Mouse (Mus musculus) MN1 (cell line): Measurements from ENCODE around the gene Cntn5.

Experiments
- DNase-seq: peaks from one replicate; pipeline ENCODE4 v3.0.0-alpha.2; 2016; ENCODE audit warnings: low spot score

Cntn5 gene

DNA sequence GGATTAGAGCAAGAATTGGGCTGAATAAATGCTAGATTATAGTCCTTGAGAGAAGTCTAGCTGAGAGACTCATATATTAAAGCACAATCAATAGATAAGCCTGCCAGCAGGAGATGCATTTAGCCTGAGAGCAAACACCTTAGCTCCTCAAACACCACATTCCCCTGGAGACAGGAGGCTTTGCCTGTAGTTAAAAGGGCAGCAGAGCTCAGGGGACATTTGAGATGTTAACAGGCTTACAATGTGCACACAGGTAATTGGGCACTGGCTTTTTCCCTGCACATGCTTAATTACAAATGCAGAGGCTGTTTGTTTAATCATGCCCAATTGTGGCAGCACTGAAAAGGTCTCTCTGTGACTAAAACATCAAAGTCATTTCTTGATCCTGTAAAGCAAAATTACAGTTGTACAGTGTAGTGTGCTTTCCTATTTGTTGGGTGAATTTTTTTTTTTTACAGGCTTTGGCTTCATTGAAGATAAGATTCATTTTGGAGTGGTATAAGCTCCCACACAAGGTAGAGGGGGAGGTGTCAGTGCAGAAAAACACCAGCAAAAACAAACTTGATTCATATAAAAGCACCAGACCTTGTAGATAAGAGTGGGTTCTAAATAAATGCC, 457.2 kb downstream of the Cntn5 start:
- DNase-seq, result no peak

DNA sequence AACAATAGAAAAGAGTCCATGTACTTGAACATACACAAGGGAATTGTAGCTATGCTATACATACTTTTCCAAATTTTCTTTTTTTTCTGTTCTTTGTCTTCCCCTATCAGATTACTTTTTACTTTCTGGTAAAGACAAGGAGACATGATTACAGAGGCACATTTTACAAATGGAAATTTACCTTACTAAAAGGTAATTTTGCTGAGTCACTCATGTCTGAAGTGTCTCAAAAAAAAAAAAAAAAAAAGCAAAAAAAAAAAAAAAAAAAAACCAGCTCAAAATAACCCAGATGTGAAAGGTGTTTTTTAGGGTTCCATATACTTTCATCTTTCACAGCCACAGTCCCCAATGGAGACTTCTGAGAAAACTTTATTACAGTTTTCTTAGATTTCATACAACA, 492.5 kb downstream of the Cntn5 start:
- no peak for DNase-seq

DNA sequence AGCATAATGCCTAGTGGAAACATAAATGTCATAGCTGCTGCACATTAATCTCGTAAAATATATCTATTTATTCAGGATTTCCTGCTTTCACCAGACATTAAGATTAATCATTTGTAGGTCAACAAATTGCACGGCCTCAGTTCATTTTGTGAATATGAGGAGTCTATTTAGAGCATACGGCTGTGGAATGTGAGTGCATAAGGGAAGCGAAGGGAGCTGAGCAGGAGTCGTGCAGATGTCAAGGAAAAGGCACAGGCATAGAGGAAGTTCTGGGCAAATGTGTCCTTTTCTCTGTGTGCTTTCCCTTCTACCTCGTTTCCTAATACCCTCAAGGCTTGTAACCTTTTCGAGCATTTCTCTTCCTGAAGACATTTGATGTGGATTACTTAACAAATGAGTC, 504.5 kb downstream of the Cntn5 start:
- DNase-seq, result no peak

DNA sequence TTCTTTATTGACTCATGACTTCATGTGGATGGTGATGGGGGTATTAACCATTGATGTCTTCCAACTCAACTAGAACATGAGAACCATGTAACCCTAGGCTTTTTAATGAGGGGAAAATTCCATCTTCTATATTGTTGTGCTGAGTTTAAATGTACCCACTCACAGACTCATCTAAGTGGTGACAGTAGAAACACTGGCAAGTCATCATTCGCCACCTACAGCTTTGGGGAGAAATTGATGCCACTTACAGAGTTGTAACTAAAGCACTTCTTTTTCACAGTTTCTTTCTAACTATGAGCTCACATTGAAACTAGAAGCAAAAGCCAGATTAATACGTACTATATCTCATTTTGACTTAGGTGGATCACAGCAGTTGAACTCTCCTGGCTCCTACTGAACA, 514.7 kb downstream of the Cntn5 start:
- DNase-seq, result no peak

DNA sequence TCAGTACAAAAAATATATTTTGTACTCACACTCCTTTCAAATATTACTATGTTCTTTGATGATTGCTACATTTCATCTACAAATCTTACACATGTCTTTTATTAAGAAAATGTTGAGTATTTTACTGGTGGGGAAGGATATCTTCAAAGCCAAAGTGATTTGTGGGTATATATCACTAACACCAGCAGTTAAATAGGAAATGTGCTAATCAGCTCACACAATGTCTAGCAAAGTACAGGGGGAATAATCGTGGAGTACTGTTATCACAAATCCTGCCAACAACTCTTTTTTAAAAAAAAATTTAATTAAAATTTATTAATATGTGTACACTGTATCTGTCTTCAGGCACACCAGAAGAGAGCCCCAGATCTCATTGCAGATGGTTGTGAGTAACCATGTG, 520.1 kb downstream of the Cntn5 start:
- DNase-seq, result no peak

DNA sequence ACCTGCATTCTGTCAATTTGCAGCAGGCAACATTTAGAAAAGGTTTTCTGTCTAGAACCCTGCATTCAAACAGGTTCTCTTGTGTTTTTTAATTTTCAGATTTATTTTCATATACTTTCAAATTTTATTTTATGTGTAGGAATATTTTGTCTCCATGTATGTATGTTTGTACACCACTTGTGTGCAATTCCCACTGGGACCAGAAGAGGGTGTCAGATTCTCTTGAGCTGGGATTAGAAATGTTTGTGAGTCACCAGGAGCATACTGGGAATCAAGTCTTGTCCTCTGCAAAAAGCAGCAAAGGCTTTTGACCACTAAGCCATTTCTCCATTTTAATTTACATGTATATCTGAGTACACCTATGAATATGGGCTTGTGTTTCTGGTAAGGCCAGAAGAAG, 521.4 kb downstream of the Cntn5 start:
- no peak for DNase-seq

DNA sequence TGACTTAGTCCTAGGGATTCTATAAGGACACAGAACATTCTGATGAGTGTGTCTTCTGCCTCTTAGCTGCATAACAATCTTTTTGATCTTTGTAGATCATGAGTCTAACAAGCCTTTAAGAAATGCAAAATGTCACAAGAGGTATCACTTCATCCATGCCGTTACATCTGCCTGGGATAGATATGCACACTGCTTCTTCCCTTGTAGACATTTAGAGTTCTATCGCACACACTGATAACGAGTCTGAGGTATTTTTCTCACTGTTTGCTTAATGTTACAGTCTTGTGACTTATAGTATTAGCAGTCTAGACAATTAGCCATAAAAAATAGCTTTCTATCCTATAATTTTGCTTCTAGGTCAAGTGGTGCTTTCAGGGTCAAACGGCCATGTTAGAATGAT, 522.9 kb downstream of the Cntn5 start:
- no peak for DNase-seq

DNA sequence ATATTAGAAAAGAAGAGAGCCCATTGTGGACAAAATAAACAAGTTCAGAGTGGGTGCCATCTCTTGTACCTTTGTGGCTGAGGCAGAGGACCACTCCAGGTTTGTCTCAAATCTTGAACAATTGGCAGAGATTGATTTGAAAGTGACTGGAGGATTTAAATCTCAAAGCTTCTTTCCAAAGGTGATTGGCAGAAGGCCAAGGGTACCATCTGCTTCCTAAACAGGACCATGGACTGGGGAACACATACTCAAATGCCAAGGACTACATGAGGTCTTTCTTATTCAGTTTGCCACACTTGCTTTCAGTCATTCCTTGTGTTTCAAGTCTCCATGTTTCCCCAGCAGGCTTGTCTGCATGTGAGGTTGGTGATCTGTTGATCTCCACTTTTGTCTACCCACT, 528.3 kb downstream of the Cntn5 start:
- no peak for DNase-seq

DNA sequence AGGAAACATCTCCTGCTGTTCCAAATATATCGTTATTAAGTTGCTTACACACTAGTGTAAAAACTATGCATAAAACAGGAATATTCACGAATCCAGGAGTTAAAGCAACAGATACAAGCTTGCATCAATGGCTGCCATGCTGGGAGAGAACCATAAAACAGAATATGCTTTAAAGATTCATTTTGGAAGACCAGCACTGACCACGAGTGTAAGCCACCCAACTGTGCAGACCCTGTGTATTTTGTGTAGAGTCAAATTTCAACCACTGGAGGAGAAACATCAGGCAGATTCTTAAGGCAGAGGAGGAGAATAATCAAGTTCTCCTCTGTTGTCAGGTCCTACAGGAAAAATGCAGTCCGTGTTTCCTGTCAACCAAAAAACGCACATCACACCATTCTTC, 535.6 kb downstream of the Cntn5 start:
- DNase-seq, result no peak

DNA sequence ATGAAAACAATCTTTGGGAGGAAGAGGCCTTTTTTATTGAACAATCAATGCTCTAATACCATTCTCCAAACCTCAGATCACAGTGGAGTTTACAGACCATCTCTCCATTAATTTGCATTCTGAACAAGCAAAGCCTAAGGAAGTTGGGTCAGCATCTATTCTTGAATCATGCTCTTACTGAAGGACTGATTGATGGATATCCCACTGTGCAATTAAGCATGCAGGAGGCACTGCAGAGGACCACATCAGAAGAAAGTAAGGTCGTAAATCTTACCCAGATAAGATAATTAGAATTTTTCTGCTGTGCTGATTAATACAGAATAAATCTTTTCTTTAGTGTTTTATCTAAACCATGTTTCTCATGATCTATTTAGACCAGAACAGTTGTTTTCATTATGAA, 536.2 kb downstream of the Cntn5 start:
- DNase-seq, result no peak

DNA sequence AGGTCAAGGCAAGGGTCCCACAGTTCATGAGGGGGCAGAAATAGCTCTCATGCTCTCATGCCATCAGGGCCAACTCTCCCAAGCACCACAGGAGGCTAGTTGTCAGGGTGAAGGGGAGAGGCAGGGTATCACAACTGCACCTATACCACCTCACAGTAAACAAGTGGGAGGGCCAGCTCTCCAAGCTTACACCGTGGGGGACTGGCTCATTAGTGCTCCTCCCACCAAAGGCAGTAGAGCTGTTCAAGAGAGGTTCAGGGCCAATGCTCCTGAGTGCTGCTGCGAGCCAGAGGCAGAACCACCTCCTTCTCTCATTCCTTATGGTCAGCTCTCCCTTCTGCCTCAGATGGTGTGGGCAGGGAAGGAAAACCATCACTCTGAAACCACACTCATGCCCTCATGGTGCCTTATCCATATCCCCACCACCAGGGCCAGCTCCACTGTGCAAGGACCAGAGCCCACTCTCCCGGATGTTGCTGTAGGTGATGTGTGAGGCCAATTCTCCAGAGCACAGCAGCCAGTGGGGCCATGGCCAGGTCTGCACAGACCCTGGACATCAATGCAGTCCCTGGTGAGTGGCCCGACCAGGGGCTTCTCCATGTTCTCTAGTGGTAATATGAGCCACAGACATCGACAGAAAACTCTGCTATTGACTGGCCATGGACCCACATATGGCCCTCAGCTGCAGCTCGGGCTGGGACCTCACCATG, 538.2 kb downstream of the Cntn5 start:
- DNase-seq, result no peak

DNA sequence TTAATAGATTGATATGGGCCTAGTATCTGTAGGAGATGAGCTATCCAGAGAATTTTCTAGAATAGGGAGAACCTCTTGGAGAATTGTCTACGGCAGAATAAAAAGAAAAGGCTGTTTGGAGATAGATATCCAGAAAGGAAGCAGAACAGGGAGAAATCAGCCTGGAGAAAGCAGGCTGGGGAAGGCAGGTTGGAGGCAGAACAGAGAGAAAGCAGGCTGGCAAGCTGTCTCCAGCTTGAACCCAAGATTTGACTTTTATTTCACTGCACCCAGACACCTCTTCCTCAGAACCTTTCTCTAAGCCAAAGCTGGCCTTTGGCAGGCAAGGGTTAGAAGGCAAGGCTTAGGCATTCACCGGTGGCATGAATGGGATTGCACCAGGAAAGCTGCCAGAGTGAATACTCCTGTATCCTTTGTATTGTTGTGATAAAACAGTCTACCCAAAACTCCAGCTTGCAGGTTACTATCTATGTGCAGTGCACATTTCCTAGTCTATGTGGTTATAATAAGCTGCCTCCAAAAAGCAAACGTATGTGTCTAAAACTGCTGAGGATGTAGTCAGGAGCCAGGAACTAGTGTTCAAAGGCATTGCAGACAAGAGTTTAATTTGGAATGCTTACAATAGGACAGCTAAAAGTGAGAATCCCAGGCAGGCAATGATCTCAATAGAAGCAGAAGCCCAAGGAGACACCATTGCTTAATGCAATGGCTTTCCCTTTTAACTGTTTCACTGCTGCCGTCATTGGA, 553.5 kb downstream of the Cntn5 start:
- DNase-seq, result no peak

DNA sequence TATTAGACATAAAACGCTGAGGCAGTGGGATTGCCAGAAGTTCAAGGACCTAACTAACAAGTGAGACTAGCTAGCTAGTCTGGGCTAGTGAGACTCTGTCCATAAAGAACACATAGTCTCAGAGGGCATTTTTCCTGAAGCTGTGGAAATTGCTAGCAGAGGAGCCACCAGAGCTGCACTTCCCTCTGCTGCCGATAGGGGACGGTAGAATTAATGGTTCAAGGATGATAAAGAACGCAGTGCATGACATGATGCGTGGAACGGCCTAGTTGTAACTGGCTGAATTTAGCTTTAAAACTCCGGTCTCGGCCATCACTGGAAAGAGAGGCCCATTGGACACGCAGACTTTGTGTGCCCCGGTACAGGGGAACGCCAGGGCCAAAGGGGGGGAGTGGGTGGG, 555.8 kb downstream of the Cntn5 start:
- no peak for DNase-seq

DNA sequence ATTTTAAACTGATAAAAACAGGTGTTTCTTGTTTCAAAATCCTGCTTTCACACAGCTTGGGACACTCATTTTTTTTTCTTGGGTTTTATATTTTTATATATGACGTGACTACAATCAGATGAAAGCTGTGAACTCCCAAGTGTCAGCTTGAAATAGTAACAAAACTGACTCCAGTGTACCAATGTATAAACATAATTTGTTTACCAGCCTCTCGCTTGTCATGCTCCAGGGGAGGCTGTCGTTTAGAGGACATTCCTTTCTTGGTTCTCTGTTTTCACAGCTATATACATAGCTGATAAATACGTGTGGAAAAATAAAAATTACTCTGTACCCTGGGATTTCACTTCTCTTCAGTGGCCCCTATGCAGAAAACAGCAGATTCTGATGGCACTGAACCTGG, 556.4 kb downstream of the Cntn5 start:
- DNase-seq, result no peak

DNA sequence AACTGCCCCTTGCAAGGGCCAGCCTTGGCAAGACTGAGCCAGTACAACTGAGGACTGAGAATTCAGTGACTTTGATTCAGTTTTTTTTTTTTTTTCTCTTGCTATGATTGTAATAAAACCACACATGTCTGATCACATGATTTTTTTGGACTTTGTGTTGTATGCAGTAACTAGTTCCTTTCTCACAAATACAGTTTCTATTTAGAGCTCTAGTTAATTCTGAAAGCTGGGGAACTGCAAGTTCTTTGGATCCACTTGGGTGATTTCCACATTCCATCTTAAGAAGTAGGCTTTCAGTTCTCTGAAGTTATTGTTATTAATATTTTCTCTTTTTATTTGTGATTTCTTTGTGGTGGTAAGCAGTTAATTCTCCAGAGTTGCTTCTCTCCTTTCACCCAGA, 563.8 kb downstream of the Cntn5 start:
- no peak for DNase-seq

DNA sequence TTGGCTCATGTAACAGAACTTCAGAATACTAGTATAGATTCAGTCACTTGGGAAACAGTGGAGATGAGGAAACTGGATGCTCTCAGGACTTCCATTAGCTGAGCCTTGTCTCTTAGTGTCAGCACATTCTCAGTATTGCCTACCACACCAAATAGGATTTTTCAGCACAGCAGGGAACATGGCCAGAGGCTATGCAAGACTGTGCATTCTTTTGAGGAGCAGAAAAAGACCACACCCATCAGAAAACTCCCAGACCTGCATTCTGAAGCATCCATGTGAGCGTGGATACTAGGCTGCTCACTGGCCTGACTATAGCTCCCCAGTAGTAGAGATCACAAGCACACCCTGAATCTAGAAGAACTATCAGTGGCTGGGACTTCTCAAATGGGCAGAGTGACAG, 564.9 kb downstream of the Cntn5 start:
- no peak for DNase-seq

DNA sequence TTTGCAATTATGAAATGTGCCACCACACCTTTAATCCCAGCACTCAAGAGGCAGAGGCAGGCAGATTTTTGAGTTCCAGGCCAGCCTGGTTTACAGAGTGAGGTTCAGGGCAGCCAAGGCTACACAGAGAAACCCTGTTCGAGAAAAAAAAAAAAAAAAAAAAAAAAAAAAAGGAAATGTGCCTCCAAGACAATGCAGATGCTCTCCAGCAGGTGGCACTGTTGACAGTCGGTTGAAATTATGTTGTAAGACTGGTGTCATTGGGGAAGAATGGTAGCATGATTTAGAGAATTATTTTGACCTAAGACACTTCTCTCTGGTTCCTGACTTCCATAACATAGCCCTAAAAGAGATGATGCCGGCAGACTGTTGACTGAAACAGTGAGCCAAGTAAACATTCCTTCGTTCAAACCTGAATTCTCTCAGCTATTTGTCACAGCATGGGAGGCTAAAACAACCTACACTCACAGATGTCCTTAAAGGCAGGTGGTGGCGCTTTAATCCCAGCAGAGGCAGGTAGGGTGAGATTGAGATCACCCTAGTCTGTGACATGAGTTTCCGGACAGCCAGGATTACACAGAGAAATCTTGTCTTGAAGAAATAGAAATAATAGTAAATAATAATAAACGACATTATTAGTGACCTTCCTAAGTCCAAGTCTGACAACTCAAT, 579.7 kb downstream of the Cntn5 start:
- DNase-seq, result no peak

DNA sequence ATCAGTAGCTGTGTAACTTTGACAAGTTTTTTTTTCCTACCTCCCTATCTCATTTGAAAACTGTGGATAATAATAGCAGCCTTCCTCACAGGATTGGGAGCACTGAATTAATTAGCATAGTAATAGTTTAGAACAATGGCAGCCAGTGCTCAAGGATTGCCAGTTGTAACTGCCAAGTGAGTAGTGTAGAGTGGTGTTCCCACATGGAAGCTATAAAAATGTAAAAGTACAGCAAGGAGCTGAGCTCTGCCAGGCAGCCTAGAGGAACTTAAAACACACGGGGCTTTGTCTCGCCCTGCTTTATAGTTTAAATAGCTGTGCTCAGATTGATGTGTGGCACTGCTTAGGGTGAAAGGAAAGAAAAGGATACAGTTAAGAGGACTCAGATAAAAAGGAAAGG, 635.2 kb downstream of the Cntn5 start:
- DNase-seq, result no peak

DNA sequence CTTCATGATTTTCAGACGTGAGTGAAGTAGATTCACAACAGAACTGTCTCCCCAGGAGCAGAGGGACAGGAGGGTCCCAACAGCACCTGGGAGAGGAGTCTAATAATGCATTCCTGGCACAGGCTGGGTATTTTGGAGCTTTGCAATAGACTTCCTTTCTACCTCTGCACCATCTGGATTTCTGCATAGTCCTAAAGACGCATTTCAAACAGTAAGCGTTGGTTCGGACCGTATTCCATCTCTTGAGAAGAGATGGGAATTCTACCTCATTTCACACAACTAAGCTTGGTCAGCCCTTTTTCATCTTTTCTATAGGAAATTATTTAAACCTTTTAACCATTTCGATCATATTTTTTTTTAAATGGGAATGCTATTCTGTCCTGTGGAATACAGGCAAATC, 635.7 kb downstream of the Cntn5 start:
- DNase-seq, result no peak

DNA sequence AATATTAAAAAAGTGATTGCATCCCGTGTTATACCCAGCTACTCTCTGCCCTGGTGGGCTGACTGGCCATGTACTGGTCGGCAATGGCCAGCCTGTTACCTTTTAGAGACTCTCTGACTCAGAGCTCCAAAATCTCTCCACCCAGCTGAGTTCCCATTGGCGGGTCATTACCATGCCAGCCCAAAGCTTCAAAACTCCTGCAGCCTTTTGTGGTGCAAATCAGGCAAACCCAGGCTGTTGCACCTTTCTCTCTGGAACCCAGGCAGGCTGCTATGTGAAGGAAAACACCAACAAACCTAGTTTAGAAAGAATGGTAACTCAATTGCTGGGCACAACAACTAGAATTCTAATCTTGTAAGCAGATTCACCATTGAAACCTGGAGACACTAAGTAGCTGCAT, 639.0 kb downstream of the Cntn5 start:
- DNase-seq, result no peak

DNA sequence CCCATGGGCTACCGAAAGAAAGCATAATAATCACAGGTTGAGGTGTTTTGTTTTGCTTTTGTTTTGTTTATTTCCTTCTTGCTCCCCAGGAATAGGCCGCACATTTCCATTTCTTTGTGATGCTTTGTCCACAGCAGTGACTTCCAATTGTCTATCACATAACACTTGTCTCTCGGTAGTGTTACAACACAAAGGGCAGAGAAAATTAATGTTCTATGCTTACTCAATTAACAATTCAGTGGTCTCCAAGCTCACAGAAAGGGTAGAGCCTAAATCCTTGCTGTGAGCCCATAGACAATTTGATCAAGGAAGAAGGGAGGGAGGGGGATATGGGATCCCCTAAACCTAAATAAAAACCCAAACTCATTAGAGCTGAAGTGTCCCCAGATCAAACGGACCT, 671.2 kb downstream of the Cntn5 start:
- DNase-seq, result no peak

DNA sequence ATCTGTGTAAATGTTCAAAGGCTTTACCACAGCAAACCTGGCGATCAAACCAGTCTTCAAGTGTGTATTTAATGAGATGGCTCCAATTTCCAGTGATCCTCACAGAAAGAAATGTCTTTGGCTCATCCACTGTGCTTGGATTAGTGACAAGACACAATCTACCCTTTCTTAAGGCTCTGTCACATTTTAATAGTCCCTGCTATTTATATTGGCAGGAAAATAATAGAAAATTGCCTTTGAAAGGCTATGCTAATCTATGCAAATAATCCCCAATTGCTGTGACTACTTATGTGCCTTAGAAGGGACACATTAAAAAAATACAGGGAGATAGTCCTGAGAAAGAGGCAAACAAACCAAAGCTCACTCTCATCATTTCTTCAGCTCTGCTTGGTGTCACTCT, 672.5 kb downstream of the Cntn5 start:
- DNase-seq, result no peak

DNA sequence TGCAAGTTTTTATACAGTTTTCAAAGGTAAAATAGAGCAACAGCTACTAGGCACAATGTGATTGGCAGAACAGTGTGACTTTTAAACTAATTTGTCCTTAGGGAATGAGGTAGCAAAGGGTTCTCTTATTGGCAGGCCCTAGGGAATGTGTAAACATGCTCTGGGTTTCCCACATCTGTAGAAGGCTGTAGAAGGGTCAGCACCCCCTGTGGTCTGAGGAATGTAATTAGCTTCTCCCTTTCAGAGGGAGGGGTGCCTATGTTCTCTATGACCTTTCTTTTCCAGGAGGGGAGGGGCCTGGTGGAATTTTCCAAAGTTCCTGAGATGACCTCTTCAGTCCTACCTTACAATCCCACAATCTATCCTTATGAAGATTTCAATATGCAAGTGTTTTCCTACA, 673.6 kb downstream of the Cntn5 start:
- no peak for DNase-seq
